Mouse (Mus musculus): ENCODE data around the gene Fgfr2.

The Fgfr2 gene

DNA sequence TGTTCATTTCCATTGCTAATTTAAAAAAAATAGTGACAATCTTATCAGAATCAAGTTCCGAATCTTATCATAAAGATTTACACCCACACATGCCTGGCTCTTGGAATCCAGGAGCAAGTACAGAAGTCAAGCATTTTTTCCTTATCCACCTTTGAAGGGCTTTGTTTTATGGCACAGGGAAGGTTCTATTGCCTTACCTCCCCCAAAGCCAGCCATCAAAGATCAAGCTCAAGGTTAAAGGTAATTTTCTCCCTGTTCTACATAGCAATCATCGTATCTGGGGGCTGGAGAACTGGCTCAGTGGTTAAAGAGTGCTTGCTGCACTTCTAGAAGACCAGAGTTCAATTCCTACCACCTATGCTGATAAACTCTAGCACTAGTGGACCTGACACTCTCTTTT, 2928.1 kb downstream of the Fgfr2 start:
- DNase-seq (ENCODE audit: low read depth, low spot score): no peak
- H3K27me3 ChIP-seq (ENCODE audit: control insufficient read depth, insufficient read depth, low read length, poor library complexity, severe bottlenecking): no peaks in the 10 kb centered on the region

DNA sequence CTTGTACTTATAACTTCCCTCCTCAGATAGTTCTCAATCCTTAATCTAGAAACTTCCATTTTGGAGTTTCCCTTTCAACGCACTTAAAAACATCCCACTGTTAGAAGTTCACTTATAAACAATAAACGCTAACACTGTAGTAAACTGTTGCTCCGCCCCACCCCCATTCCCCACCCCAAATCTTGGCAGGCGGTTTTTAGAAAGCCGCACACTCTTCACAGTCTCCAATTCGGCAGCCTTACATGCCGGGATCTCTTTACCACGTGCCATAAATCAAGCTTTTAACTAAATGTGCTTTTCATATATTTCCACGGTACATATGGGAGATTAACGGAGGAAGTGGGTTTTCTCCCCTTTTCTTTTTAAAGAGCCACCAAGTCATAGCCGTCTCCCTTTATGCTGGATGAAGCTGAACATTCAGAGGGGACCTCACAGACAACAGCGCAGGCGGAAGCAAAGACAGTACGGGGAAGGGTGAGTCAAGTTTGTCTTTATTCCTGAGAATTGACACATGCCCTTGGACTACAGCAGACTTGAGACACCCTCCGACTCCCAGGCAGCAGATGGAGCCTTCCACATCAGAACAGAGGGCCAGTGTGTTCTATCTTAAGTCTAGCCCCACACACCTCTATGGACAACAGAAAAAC, 2932.7 kb downstream of the Fgfr2 start:
- Histone ChIP-seq H3K27me3 (ENCODE audit: control insufficient read depth, insufficient read depth, low read length, poor library complexity, severe bottlenecking) (no peaks in the 10 kb centered on the region), H3K36me3 (ENCODE audit: control insufficient read depth, insufficient read depth, low read length, poor library complexity, severe bottlenecking) (no peaks in the 10 kb centered on the region)
- no peak for DNase-seq (ENCODE audit: low read depth, low spot score)

More for the DNA sequence above, 2928.1 kb downstream of the Fgfr2 start:
- H3K36me3 ChIP-seq (ENCODE audit: control insufficient read depth, insufficient read depth, low read length, poor library complexity, severe bottlenecking): no peaks in the 10 kb centered on the region

DNA sequence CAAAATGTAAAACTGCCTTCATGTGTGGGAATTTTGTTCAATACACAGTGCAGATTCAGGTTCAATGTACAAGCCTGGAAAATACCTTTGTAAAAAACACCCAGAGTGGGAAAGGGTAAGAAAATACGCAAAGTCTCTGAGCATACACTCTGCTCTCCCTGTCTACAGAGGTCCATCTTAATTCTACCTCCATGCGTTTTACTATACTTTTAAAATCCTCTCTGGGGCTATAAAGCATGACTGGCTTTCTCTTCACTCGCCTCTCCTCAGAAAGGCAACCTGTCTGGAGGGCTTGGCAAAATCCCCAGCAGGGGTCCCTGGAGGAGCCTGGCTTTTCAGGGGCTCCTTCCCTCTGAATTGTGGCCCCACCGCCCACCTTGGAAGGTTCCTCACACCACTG, 2933.2 kb downstream of the Fgfr2 start:
- Histone ChIP-seq H3K36me3 (ENCODE audit: control insufficient read depth, insufficient read depth, low read length, poor library complexity, severe bottlenecking) (no peaks in the 10 kb centered on the region), H3K27me3 (ENCODE audit: control insufficient read depth, insufficient read depth, low read length, poor library complexity, severe bottlenecking) (no peaks in the 10 kb centered on the region)
- DNase-seq (ENCODE audit: low read depth, low spot score): no peak

DNA sequence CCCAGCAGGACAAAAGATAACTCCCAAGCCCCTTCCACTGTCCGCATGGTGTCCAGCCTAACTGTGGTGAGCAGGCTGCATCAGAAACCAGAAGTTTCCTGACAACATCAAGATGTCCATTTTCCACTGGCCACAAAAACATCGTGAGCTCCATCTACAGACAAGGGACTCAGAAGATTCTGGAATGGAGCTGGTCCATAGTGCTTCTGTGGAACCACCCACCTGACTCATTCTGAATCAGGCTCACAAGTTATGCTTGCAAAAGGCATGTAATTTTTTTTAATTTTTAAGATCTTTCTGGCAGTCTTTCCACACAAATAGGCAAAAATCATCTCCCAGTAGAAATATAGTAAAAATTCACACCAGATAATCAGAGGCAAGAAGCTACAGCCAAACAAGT, 2935.0 kb downstream of the Fgfr2 start:
- Histone ChIP-seq H3K36me3 (ENCODE audit: control insufficient read depth, insufficient read depth, low read length, poor library complexity, severe bottlenecking) (no peaks in the 10 kb centered on the region), H3K27me3 (ENCODE audit: control insufficient read depth, insufficient read depth, low read length, poor library complexity, severe bottlenecking) (no peaks in the 10 kb centered on the region)
- DNase-seq (ENCODE audit: low read depth, low spot score): no peak

DNA sequence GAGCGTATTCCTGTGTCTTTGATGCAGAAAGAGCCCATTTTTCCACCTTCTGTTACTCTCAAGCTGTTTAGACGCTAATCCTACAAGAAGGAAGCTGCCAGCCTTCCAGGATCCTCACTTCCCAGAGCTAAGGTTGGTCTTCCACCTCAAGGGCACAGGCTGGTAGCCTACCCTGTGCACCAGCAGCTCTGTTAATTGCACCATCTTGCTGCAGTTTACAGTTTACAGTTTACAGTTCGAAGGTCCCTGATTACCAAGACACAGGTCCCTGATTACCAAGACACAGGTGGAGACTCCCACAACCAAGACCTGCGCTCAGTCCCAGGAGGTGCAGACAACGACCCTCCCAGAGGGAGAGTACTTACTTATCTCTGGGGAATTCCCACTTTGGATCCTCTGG, 2938.3 kb downstream of the Fgfr2 start:
- Histone ChIP-seq H3K27me3 (ENCODE audit: control insufficient read depth, insufficient read depth, low read length, poor library complexity, severe bottlenecking) (no peaks in the 10 kb centered on the region), H3K36me3 (ENCODE audit: control insufficient read depth, insufficient read depth, low read length, poor library complexity, severe bottlenecking) (no peaks in the 10 kb centered on the region)
- DNase-seq (ENCODE audit: low read depth, low spot score): no peak

DNA sequence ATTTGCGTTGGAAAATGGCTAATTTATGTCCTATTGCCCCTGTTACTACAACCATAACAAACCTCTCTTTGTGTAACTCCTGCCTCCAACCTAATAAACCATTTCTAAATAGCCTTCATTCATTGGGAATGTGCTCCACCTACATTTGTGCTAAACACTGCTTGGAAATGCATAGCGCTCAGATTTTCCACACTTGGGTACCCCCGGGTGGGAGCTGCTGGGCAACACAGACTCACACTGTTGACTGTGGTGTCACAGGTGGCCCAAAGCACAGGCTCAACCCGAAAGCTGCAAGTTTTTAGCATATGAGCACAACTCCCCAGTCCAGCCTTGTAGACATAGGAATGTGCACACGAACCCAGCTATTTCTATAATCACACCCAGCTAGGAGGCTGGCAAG, 2939.2 kb downstream of the Fgfr2 start:
- no peak for DNase-seq (ENCODE audit: low read depth, low spot score)
- Histone ChIP-seq H3K36me3 (ENCODE audit: control insufficient read depth, insufficient read depth, low read length, poor library complexity, severe bottlenecking) (no peaks in the 10 kb centered on the region), H3K27me3 (ENCODE audit: control insufficient read depth, insufficient read depth, low read length, poor library complexity, severe bottlenecking) (no peaks in the 10 kb centered on the region)

DNA sequence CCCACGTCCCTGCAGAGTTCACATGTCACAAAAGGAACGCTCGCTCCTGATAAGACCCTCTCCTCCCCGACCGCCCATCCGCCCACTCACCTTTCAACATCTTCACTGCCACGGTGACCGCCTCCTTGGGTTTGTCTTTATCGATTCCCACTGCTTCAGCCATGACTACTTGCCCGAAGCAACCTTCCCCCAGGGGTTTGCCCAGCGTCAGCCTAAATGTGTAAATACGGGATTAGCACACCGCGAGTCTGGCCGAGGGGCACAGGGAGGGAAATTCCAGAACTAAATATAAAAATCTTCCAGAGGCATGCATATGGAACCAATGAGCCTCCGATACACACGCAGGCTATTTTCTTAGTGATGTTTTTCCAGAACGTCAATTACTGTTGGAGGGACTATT, 2940.6 kb downstream of the Fgfr2 start:
- Histone ChIP-seq H3K27me3 (ENCODE audit: control insufficient read depth, insufficient read depth, low read length, poor library complexity, severe bottlenecking) (no peaks in the 10 kb centered on the region), H3K36me3 (ENCODE audit: control insufficient read depth, insufficient read depth, low read length, poor library complexity, severe bottlenecking) (no peaks in the 10 kb centered on the region)
- no peak for DNase-seq (ENCODE audit: low read depth, low spot score)

DNA sequence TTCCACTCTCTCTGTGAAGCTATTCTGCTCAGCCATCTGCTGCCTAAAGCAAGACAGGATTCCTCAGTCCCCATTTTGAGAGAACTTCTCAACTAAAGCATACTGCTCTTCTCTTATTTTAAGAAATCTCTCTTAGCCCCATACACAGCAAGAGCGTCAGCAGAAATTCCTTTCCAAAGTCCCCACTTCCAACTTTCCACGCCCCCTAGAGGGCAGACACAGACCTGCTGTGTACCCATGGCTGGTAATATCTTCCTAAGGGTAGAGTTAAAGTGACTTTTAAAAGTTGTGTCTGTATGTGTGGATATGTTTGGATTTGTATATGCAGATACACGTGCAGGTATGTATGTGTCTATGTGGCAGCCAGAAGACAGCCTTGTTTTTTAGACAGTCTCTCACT, 2944.2 kb downstream of the Fgfr2 start:
- no peaks in the 10 kb centered on the region for H3K36me3 ChIP-seq (ENCODE audit: control insufficient read depth, insufficient read depth, low read length, poor library complexity, severe bottlenecking)
- DNase-seq (ENCODE audit: low read depth, low spot score): no peak
- no peaks in the 10 kb centered on the region for H3K27me3 ChIP-seq (ENCODE audit: control insufficient read depth, insufficient read depth, low read length, poor library complexity, severe bottlenecking)

DNA sequence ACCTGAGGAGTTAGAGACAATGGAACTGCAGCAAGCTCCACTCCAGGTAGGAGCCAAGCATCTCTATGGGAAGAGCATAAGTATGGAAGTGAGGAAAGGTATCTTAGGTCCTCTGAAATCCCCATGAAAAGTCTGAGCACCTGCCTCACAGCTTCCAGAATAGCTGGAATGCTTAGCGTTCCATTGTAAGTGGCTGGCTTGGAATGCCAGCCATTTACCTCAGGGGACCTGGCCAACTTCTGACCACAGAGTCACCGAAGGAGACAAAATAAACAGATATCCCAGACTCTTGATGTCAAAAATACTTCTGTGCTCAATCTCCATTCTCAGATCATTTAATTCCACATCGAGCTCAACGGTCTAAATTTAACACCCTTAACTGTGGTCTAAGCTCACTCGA, 2946.1 kb downstream of the Fgfr2 start:
- H3K27me3 ChIP-seq (ENCODE audit: control insufficient read depth, insufficient read depth, low read length, poor library complexity, severe bottlenecking): no peaks in the 10 kb centered on the region
- no peak for DNase-seq (ENCODE audit: low read depth, low spot score)
- no peaks in the 10 kb centered on the region for H3K36me3 ChIP-seq (ENCODE audit: control insufficient read depth, insufficient read depth, low read length, poor library complexity, severe bottlenecking)

DNA sequence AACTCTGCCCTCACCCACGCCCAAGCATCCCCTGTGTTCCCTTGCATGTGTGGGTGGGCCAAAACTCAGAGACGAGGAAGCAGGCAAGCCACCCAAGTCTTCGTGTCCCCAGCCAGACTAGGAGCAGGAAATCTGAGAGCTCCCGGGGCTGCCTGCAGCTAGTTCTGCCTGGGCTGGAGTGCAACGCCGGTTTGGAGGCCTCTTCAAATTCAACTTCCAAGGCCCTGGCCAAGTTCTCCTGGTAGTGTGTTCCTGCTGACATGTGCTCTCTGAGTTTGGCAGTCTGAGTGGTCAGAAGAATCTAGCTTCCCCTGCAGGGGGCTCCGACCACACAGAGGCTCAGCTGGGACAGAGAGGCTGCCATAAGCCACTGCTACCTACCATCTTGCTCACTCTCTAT, 2948.6 kb downstream of the Fgfr2 start:
- no peaks in the 10 kb centered on the region for H3K36me3 ChIP-seq (ENCODE audit: control insufficient read depth, insufficient read depth, low read length, poor library complexity, severe bottlenecking)
- no peaks in the 10 kb centered on the region for H3K27me3 ChIP-seq (ENCODE audit: control insufficient read depth, insufficient read depth, low read length, poor library complexity, severe bottlenecking)
- DNase-seq (ENCODE audit: low read depth, low spot score): no peak

DNA sequence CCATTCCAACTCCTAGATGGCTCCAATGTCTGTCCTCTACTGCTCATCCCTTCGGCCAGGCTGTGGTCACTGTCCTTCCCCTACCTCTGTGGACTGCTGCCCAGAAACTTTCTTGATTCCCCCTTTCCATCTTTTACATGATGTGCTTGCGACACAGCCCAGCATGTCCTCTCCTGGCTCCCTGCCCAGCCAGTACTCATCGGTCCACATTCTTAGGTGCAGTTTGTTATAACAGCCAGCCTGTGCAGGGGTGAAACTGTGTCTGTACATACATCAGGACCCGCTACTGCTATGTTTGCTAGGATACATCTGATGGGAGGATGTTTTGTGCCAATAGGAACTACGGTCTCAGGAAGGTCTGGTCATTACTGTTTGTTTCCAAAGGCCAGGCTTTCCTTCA, 2949.2 kb downstream of the Fgfr2 start:
- DNase-seq (ENCODE audit: low read depth, low spot score): no peak
- no peaks in the 10 kb centered on the region for H3K27me3 ChIP-seq (ENCODE audit: control insufficient read depth, insufficient read depth, low read length, poor library complexity, severe bottlenecking)
- H3K36me3 ChIP-seq (ENCODE audit: control insufficient read depth, insufficient read depth, low read length, poor library complexity, severe bottlenecking): no peaks in the 10 kb centered on the region

DNA sequence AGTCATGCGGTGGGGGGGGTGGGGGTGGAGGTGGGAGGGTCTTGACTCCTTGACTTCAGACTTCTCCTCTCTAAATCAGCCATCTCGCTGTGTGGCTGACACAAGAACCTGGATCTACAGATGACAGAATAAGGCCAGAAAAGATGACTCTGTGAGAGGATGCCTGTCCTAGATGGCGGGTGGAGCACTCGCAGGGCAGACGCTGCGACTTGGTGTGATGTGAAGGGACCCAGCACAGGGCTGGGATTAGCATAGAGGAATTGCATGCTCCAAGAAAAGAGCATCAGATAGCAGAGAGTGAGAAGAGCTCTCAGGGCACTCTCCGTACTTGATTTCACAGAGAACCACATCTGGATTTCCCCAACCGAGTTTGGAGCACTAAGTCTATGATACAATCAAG, 2953.0 kb downstream of the Fgfr2 start:
- DNase-seq (ENCODE audit: low read depth, low spot score): no peak
- no peaks in the 10 kb centered on the region for H3K36me3 ChIP-seq (ENCODE audit: control insufficient read depth, insufficient read depth, low read length, poor library complexity, severe bottlenecking)

DNA sequence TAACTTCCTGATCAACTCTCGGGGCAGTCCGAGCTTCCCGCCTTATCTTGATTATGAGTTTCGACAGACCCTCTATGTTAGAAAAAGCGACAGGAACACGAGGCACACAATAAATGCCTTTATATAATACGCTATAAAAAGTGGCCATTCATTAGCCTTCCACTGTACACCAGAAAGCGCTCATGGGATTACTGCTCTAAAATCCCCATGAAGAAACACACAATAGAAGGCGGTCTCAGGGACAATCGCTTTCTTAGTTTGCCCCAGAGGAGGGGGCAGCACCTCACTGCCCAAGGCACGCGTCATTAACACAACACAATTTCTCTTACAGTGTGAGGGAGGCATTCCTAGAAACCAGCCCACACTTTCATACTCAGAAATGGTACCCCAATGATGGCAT, 2954.9 kb downstream of the Fgfr2 start:
- H3K36me3 ChIP-seq (ENCODE audit: control insufficient read depth, insufficient read depth, low read length, poor library complexity, severe bottlenecking): no peaks in the 10 kb centered on the region
- DNase-seq (ENCODE audit: low read depth, low spot score): no peak
- no peaks in the 10 kb centered on the region for H3K27me3 ChIP-seq (ENCODE audit: control insufficient read depth, insufficient read depth, low read length, poor library complexity, severe bottlenecking)

More for the DNA sequence above, 2953.0 kb downstream of the Fgfr2 start:
- H3K27me3 ChIP-seq (ENCODE audit: control insufficient read depth, insufficient read depth, low read length, poor library complexity, severe bottlenecking): no peaks in the 10 kb centered on the region

DNA sequence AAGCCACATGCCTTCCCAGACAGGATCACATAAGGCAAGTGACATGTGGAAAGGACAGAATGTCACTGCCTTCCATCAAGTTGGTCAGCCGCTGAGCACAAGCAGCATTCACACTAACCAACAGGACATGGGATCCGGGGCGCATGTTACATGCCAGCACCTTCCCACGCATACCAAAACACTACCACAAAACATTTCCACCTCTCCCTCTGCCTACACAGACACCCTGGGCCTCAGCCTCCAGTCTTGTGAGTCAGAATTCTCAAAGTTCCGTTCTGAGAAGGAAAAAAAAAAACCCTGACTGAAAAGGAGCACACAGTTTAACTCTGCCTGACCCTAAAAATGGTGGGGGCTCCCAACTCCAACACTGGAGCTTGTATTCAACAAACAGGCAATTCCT, 2955.9 kb downstream of the Fgfr2 start:
- DNase-seq (ENCODE audit: low read depth, low spot score): no peak
- H3K36me3 ChIP-seq (ENCODE audit: control insufficient read depth, insufficient read depth, low read length, poor library complexity, severe bottlenecking): no peaks in the 10 kb centered on the region
- no peaks in the 10 kb centered on the region for H3K27me3 ChIP-seq (ENCODE audit: control insufficient read depth, insufficient read depth, low read length, poor library complexity, severe bottlenecking)

DNA sequence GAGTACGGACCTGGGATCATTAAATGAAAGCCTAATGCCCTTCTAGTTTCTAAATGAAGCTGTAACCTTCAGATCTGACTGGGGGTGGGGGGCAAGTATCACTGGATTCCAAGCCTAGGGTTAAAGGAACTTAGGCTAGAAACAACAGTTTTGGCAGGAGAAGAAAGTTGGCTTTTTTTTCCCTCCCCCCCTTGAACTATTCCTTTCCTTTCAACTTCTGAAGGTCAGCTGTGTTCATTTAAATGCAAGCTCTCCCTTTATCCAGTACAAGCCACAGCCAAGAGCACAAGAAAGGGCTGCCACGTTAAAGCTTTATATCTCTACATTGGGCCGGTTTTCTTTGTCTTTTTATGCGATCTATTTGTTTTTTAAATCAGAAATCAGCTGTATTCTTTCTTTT, 2957.0 kb downstream of the Fgfr2 start:
- no peaks in the 10 kb centered on the region for H3K27me3 ChIP-seq (ENCODE audit: control insufficient read depth, insufficient read depth, low read length, poor library complexity, severe bottlenecking)
- no peak for DNase-seq (ENCODE audit: low read depth, low spot score)
- H3K36me3 ChIP-seq (ENCODE audit: control insufficient read depth, insufficient read depth, low read length, poor library complexity, severe bottlenecking): no peaks in the 10 kb centered on the region

DNA sequence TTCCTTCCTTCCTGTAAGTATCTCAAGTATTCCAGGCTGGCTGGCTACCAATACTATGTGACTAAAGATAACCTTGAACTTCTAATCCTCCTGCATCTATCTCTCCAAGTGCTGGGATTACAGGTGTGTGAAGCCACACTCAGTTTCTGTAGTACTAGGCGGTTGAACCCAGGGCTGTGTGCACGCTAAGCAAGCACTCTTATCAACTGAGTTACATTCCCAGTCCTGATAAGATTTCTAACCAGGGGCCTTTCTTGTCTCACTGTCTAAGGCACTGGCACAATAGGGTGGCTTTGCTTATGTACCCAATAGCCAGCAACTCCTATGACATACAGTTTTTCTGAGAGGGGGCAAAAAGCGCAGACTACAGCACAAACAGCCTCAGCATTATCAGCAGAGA, 2957.7 kb downstream of the Fgfr2 start:
- H3K36me3 ChIP-seq (ENCODE audit: control insufficient read depth, insufficient read depth, low read length, poor library complexity, severe bottlenecking): no peaks in the 10 kb centered on the region
- no peak for DNase-seq (ENCODE audit: low read depth, low spot score)
- no peaks in the 10 kb centered on the region for H3K27me3 ChIP-seq (ENCODE audit: control insufficient read depth, insufficient read depth, low read length, poor library complexity, severe bottlenecking)
